Mouse (Mus musculus) cerebellum, adult 2 months (tissue): ENCODE data around the gene Phf11a. TPM values are rescaled to one million over a fixed set of nuclear protein-coding genes. Genes with fewer than 3 reads are reported as not detected.
A peak's percentile ranks its signal among the peaks of the same experiment; 100 is the strongest.
"Not testable (repeated sequence)": the region's sequence is repeated elsewhere in the genome, so short reads cannot be mapped to it uniquely, and the experiment has no call there.

Source experiments
- DNase-seq, 2 experiments: peaks; one replicate each; pipeline ENCODE4 v3.0.0; 2021
- H3K27ac ChIP-seq: fragments of 200-500 bp; 2 replicates; pipeline ENCODE4 v1.5.1; 2012; ENCODE audit warnings: low read length, control low read depth, inconsistent platforms; ENCODE audit not compliant: insufficient read depth
- H3K27me3 ChIP-seq: fragments of 200-500 bp; 2 replicates; pipeline ENCODE4 v1.6.1; 2012; ENCODE audit warnings: inconsistent platforms, mild to moderate bottlenecking, low read length, moderate library complexity; ENCODE audit not compliant: control insufficient read depth, insufficient read depth
- H3K4me1 ChIP-seq: fragments of 200-500 bp; 2 replicates; pipeline ENCODE4 v1.6.1; 2011; ENCODE audit warnings: low read length; ENCODE audit not compliant: control insufficient read depth, insufficient read depth
- H3K4me3 ChIP-seq: fragments of 200-500 bp; replicated peaks from 2 replicates; pipeline ENCODE3; 2011; ENCODE audit warnings: mild to moderate bottlenecking, low read depth, low read length, control low read depth; ENCODE audit not compliant: insufficient read depth
- CTCF ChIP-seq: fragments of 200-500 bp; IDR thresholded peaks from 2 replicates; pipeline ENCODE4 v1.5.1; 2011; ENCODE audit warnings: low read depth, mild to moderate bottlenecking, control low read depth, low read length, moderate library complexity, borderline replicate concordance; ENCODE audit not compliant: insufficient read depth
- POLR2A ChIP-seq: fragments of 200-500 bp; IDR thresholded peaks from 2 replicates; pipeline ENCODE4 v1.6.1; 2011; ENCODE audit warnings: low read length, control low read depth, borderline replicate concordance; ENCODE audit not compliant: insufficient read depth
- WGBS: fragments of 180-500 bp; shearing (Covaris S2); methylation state at CpG from one replicate; pipeline ENCODE4 v1.1.7; 2018; 5-methylcytosine and 5-hydroxymethylcytosine counted together
- polyA plus RNA-seq: library from polyadenylated mRNA; depleted of rRNA; stranded (reverse); fragments of >200 nt; gene quantifications from 2 replicates; pipeline ENCODE4 v1.2.3, GENCODE M21; 2012; rRNA removed

The Phf11a gene
- polyA plus RNA-seq: not detected in 2 replicates

GRCm38 (mm10) chr14:59297391-59297790, at the start of gene Phf11a:
TSS of gene Phf11a (minus strand) at chr14:59297522.
- H3K4me3 ChIP-seq, H3K27me3 ChIP-seq, H3K27ac ChIP-seq, H3K4me1 ChIP-seq, DNase-seq: not testable (repeated sequence)
- WGBS: 54% methylated on average over 1 of the region's 1 CpGs

GRCm38 (mm10) chr14:59341189-59341588, 43.9 kb upstream of the Phf11a start, which contains the start of gene Phf11b:
TSS of gene Phf11b (minus strand) at chr14:59341351.
- WGBS: 53% methylated on average over 1 of the region's 1 CpGs
- H3K27ac ChIP-seq, H3K4me1 ChIP-seq, H3K27me3 ChIP-seq, DNase-seq, H3K4me3 ChIP-seq: not testable (repeated sequence)

DNA sequence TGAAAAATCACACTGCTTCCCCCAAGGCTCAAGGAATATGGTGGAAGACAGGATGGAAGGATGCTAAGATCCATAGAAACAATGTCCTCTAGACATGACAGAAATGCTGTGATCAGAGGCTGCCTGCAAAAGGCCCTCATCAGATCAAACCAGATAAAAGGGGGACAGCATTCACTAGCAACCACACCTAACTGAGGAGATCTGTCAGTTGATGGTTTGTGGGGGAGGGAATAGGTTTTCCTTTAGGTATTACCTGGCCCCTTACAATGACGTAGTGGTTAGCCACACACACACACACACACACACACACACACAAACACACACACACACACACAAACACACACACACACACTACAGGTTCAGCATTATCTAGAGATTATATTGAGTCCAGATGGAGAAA, 42.2 kb upstream of the Phf11a start:
- DNase-seq: no peak
- TF ChIP-seq CTCF (no peak), POLR2A (no peak)
- no peak overlapping the region for H3K4me3 ChIP-seq
- H3K27ac ChIP-seq: no peak overlapping the region
- 93% methylated on average over 1 of the region's 1 CpGs for WGBS
- H3K27me3 ChIP-seq: no peaks in the 10 kb centered on the region
- no peaks in the 10 kb centered on the region for H3K4me1 ChIP-seq

DNA sequence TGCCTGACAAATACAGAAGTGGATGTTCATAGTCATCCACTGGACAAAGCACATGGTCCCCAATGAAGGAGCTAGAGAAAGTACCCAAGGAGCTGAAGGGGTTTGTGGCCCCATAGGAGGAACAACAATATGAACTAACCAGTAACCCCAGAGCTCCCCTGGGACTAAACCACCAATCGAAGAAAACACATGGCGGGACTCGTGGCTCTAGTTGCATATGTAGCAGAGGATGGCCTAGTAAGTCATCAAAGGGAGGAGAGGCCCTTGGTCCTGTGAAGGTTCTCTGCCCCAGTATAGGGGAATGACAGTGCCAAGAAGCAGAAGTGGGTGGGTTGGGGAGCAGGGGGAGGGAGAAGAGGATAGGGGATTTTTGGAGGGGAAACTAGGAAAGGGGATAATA, 38.7 kb upstream of the Phf11a start:
- not testable (repeated sequence) for DNase-seq, H3K4me3 ChIP-seq, H3K27me3 ChIP-seq, H3K4me1 ChIP-seq, H3K27ac ChIP-seq
- WGBS: 77% methylated on average over 3 of the region's 3 CpGs

DNA sequence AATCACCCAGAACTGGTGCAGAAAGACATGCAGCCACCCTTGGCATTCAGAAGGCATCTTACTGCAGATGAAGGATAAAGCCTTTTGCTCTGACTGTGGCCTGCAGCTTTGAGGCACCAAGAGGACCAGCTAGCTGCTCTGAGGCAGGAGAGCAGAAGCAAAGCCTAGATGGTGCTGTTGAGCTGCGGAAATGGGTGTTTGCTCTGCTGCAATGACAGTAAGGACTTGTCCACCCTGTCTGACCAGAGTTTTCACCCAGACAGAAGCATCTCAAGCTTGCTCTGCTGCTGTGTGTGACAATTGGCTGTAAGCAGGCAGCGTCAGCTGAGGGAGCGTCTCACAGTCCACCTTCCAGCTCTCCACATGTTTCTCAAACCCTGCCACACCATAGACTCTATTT, 33.2 kb upstream of the Phf11a start:
- 68% methylated on average over 3 of the region's 3 CpGs for WGBS
- not testable (repeated sequence) for H3K27me3 ChIP-seq, H3K4me1 ChIP-seq, H3K4me3 ChIP-seq, H3K27ac ChIP-seq
- DNase-seq: peak; percentile 2 to 9

DNA sequence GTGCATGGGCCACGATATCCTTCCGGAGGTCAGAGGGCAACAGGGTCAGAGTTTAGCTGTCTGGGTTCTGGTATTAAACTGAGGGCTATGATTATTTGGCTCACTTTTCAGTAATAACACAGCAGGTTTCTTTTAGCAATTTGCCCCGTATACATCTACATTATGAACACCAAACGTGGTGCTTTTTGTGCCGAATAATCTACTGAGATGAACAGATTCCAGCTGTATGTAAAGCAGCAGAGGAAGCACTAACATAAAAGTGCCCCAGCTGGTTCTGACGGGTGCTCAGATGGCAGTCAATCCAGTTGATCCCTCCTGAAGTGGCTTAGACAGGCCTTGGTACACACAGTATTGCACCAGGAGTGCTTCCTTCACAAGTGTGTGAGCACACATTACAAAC, 22.6 kb upstream of the Phf11a start:
- not testable (repeated sequence) for H3K4me1 ChIP-seq, H3K4me3 ChIP-seq, H3K27me3 ChIP-seq, H3K27ac ChIP-seq, DNase-seq
- WGBS: 77% methylated on average over 6 of the region's 6 CpGs

DNA sequence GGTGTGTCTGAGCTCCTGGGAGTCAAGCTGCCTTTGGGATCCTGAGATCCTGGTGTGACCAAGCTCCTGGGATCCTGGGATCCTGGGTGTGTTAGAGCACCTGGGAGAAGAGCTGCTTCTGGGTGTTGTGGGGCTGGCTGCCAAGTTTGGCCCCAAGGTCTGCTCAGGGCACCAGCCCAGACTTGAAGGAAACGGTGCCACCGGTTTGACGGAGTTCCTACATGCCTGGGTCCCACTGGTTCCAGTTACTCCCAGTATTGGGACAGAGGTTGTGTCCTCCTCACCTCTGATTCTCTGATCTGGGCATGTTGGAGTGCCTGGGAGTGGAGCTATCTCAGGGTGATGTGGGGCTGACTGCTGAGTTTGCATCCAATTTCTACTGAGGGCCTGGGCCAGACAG, 21.7 kb upstream of the Phf11a start:
- H3K27ac ChIP-seq, H3K4me3 ChIP-seq, H3K27me3 ChIP-seq, H3K4me1 ChIP-seq, DNase-seq: not testable (repeated sequence)
- WGBS: 77% methylated on average over 3 of the region's 3 CpGs

DNA sequence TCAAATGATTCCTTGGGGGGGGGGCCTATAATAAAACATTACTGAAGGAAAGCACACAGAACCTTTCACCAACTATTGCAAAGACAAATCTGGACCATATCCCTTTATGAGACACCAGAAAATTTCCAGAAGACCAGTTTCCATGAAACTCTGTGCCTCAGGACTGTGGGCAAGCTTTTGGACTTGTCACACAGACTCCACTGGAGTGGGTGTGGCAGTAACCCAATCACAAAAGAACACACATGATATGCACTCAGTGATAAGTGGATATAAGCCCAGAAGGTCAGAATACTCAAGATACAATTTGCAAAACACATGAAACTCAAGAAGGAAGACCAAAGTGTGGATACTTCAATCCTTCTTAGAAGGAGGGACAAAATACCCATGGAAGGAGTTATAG, 5.6 kb downstream of the Phf11a start:
- not testable (repeated sequence) for DNase-seq, H3K27me3 ChIP-seq, H3K27ac ChIP-seq, H3K4me1 ChIP-seq, H3K4me3 ChIP-seq

- WGBS: 79% methylated on average over 4 of the region's 4 CpGs
Measured at GRCm38 (mm10) chr14:59274961-59275360, 22.4 kb downstream of the Phf11a start.

DNA sequence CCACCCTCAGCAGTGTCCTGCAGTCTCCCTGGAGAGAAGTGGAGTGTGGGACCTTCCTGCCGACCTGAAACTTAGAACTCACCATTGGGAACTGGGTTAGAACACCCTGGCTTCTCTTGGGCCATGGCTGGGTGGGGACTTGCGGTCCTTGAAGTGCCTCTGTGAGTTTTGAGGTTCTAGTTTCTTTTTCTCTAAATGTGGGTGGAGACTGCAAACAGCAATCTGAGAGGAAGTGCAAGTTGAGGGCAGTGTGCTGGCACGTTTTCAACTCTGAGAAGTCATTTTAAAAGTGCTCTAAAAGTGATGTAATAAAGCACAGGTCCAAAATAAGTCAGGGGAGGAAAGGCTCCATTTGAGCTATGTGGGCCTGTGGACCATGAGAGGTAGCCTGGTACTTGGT, 37.3 kb downstream of the Phf11a start, which contains the start of gene Gm6904:
Gene Gm6904, minus strand, starts transcription at position 161 of the 400 bp plus-strand sequence.
- H3K27me3 ChIP-seq: no peaks in the 10 kb centered on the region
- 67% methylated on average over 3 of the region's 3 CpGs for WGBS
- H3K27ac ChIP-seq: no peak within 1 kb of the TSS
- H3K4me3 ChIP-seq: no peak within 1 kb of the TSS
- no peak for DNase-seq
- TF ChIP-seq POLR2A: no peak
- TF ChIP-seq CTCF: no peak
- no peaks in the 10 kb centered on the region for H3K4me1 ChIP-seq

More at GRCm38 (mm10) chr14:59274961-59275360, 22.4 kb downstream of the Phf11a start:
- not testable (repeated sequence) for H3K27me3 ChIP-seq, H3K4me3 ChIP-seq, H3K4me1 ChIP-seq, H3K27ac ChIP-seq, DNase-seq

GRCm38 (mm10) chr14:59255861-59256260, 41.5 kb downstream of the Phf11a start:
- DNase-seq, H3K27ac ChIP-seq, H3K4me3 ChIP-seq, H3K4me1 ChIP-seq, H3K27me3 ChIP-seq: not testable (repeated sequence)
- WGBS: 69% methylated on average over 1 of the region's 1 CpGs
